Mouse (Mus musculus): ENCODE results near the gene AY074887.

AY074887 gene

GRCm38 (mm10) chr9:54916401-54916800 lies 34.4 kb downstream of the AY074887 start:
- peak; percentile 4 for DNase-seq (ENCODE audit: low read depth)

GRCm38 (mm10) chr9:54915576-54915975 lies 35.2 kb downstream of the AY074887 start:
- DNase-seq (ENCODE audit: low read depth): no peak

GRCm38 (mm10) chr9:54909446-54909845 lies 41.4 kb downstream of the AY074887 start:
- peak; percentile 69 for DNase-seq (ENCODE audit: low read depth)
